Mouse (Mus musculus) MEL (cell line): ENCODE data around the gene Slc2a9. TPM values are rescaled to one million over a fixed set of nuclear protein-coding genes. Genes with fewer than 3 reads are reported as not detected.

Experiments
- DNase-seq: peaks from one replicate; pipeline ENCODE4 v3.0.0; 2011; ENCODE audit warnings: low read depth, low spot score
- H3K27ac ChIP-seq: 2 replicates; pipeline ENCODE4 v1.5.1; 2012; ENCODE audit warnings: low read depth, mild to moderate bottlenecking, control low read depth, low read length, moderate library complexity; ENCODE audit not compliant: control insufficient read depth
- H3K27me3 ChIP-seq, 2 experiments: fragments of 150-350 bp in 1 of 2; sonication (generic) in 1 of 2; 2 replicates each; pipeline ENCODE4 v1.6.1; 2012; ENCODE audit warnings: low read length in 2 of 2, mild to moderate bottlenecking in 2 of 2, improper control_type of control experiment in 1 of 2, moderate library complexity in 1 of 2; ENCODE audit not compliant: insufficient read depth in 2 of 2, control insufficient read depth in 1 of 2
- H3K36me3 ChIP-seq, 2 experiments: 2 replicates each; pipeline ENCODE4 v1.6.1; 2012 to 2014; ENCODE audit warnings: low read length in 2 of 2, improper control_type of control experiment in 1 of 2, inconsistent platforms in 1 of 2, mild to moderate bottlenecking in 1 of 2; ENCODE audit not compliant: insufficient read depth in 2 of 2, control insufficient read depth in 1 of 2
- H3K4me1 ChIP-seq, 2 experiments: fragments of 150-350 bp in 1 of 2; sonication (generic) in 1 of 2; 2 replicates each; pipeline ENCODE4 v1.6.1; 2012; ENCODE audit warnings: low read length in 2 of 2, improper control_type of control experiment in 1 of 2, mild to moderate bottlenecking in 1 of 2; ENCODE audit not compliant: insufficient read depth in 2 of 2, control insufficient read depth in 1 of 2
- H3K4me3 ChIP-seq, 2 experiments: fragments of 150-350 bp in 1 of 2; sonication (generic) in 1 of 2; 2 replicates each; pipeline ENCODE4 v1.5.1; 2012; ENCODE audit warnings: low read depth in 2 of 2, low read length in 2 of 2, mild to moderate bottlenecking in 2 of 2, moderate library complexity in 2 of 2, control low read depth in 1 of 2, improper control_type of control experiment in 1 of 2; ENCODE audit not compliant: control insufficient read depth in 1 of 2, insufficient read depth in 1 of 2
- H3K79me2 ChIP-seq: 2 replicates; pipeline ENCODE4 v1.6.1; 2012; ENCODE audit warnings: mild to moderate bottlenecking, low read length, moderate library complexity; ENCODE audit not compliant: control insufficient read depth, poor library complexity, insufficient read depth
- H3K9ac ChIP-seq: 2 replicates; pipeline ENCODE4 v1.6.1; 2012; ENCODE audit warnings: low read depth, mild to moderate bottlenecking, control low read depth, low read length, moderate library complexity; ENCODE audit not compliant: control insufficient read depth, poor library complexity, severe bottlenecking
- H3K9me3 ChIP-seq: fragments of 150-350 bp; sonication (generic); replicated peaks from 2 replicates; pipeline ENCODE4 v1.6.1; 2012; ENCODE audit warnings: mild to moderate bottlenecking, low read length, improper control_type of control experiment, moderate library complexity; ENCODE audit not compliant: insufficient read depth
- CHD1 ChIP-seq: IDR thresholded peaks from 2 replicates; pipeline ENCODE4 v1.6.1; 2012; ENCODE audit warnings: low read depth, mild to moderate bottlenecking, inconsistent platforms, low read length, improper control_type of control experiment
- CHD2 ChIP-seq: IDR thresholded peaks from 2 replicates; pipeline ENCODE4 v1.6.1; 2011; ENCODE audit warnings: low read length, improper control_type of control experiment
- CTCF ChIP-seq, 3 experiments: IDR thresholded peaks in 2 of 3; conservative IDR thresholded peaks in 1 of 3; 2 replicates each; pipeline ENCODE4 v1.5.1; 2011 to 2012; ENCODE audit warnings: low read length in 3 of 3, low read depth in 2 of 3, mild to moderate bottlenecking in 2 of 3, improper control_type of control experiment in 1 of 3, inconsistent platforms in 1 of 3, mixed read lengths in 1 of 3, moderate library complexity in 1 of 3; ENCODE audit not compliant: control insufficient read depth in 1 of 3, insufficient read depth in 1 of 3, poor library complexity in 1 of 3, severe bottlenecking in 1 of 3
- EP300 ChIP-seq, 2 experiments: IDR thresholded peaks; 2 replicates each; pipeline ENCODE4 v1.6.1; 2011; ENCODE audit warnings: improper control_type of control experiment in 2 of 2, low read length in 2 of 2, low read depth in 1 of 2, mild to moderate bottlenecking in 1 of 2
- ETS1 ChIP-seq: IDR thresholded peaks from 2 replicates; pipeline ENCODE4 v1.6.1; 2012; ENCODE audit warnings: low read depth, mild to moderate bottlenecking, inconsistent platforms, low read length, improper control_type of control experiment, moderate library complexity
- GABPA ChIP-seq: IDR thresholded peaks from 2 replicates; pipeline ENCODE4 v1.6.1; 2012; ENCODE audit warnings: low read depth, mild to moderate bottlenecking, inconsistent platforms, low read length, improper control_type of control experiment, moderate library complexity
- MAZ ChIP-seq: IDR thresholded peaks from 2 replicates; pipeline ENCODE4 v1.6.1; 2012; ENCODE audit warnings: low read depth, mild to moderate bottlenecking, inconsistent platforms, low read length, improper control_type of control experiment
- MEF2A ChIP-seq: IDR thresholded peaks from 2 replicates; pipeline ENCODE4 v1.6.1; 2014; ENCODE audit warnings: low read depth, mild to moderate bottlenecking, inconsistent platforms, low read length, improper control_type of control experiment; ENCODE audit not compliant: poor library complexity, insufficient replicate concordance, severe bottlenecking; ENCODE audit errors: extremely low read depth
- MYC ChIP-seq: IDR thresholded peaks from 2 replicates; pipeline ENCODE4 v1.6.1; 2011; ENCODE audit warnings: low read depth, mild to moderate bottlenecking, low read length, improper control_type of control experiment, moderate library complexity
- NELFE ChIP-seq: IDR thresholded peaks from 2 replicates; pipeline ENCODE4 v1.6.1; 2011; ENCODE audit warnings: low read depth, low read length, improper control_type of control experiment
- POLR2AphosphoS2 ChIP-seq: IDR thresholded peaks from 2 replicates; pipeline ENCODE4 v1.6.1; 2011; ENCODE audit warnings: low read length, improper control_type of control experiment
- POLR2AphosphoS5 ChIP-seq: IDR thresholded peaks from 2 replicates; pipeline ENCODE4 v1.6.1; 2012; ENCODE audit warnings: low read depth, borderline replicate concordance, mild to moderate bottlenecking, inconsistent platforms, low read length, moderate library complexity, mixed read lengths
- RAD21 ChIP-seq: IDR thresholded peaks from 2 replicates; pipeline ENCODE4 v1.6.1; 2011; ENCODE audit warnings: mild to moderate bottlenecking, low read depth, low read length, improper control_type of control experiment
- SMC3 ChIP-seq: IDR thresholded peaks from 2 replicates; pipeline ENCODE4 v1.6.1; 2011; ENCODE audit warnings: low read depth, low read length, improper control_type of control experiment
- TCF12 ChIP-seq: IDR thresholded peaks from 2 replicates; pipeline ENCODE4 v1.6.1; 2014; ENCODE audit warnings: low read depth, mild to moderate bottlenecking, inconsistent platforms, low read length, improper control_type of control experiment, moderate library complexity
- UBTF ChIP-seq: IDR thresholded peaks from 2 replicates; pipeline ENCODE4 v1.6.1; 2012; ENCODE audit warnings: low read depth, mild to moderate bottlenecking, inconsistent platforms, low read length, improper control_type of control experiment, moderate library complexity, borderline replicate concordance; ENCODE audit not compliant: insufficient read depth
- USF1 ChIP-seq: IDR thresholded peaks from 2 replicates; pipeline ENCODE4 v1.6.1; 2014; ENCODE audit warnings: low read depth, mild to moderate bottlenecking, inconsistent platforms, low read length, improper control_type of control experiment, moderate library complexity
- USF2 ChIP-seq, 2 experiments: IDR thresholded peaks; 2 replicates each; pipeline ENCODE4 v1.6.1; 2011 to 2012; ENCODE audit warnings: improper control_type of control experiment in 2 of 2, low read length in 2 of 2, borderline replicate concordance in 1 of 2, inconsistent platforms in 1 of 2, low read depth in 1 of 2, mild to moderate bottlenecking in 1 of 2; ENCODE audit not compliant: insufficient read depth in 1 of 2
- ZC3H11A ChIP-seq: IDR thresholded peaks from 2 replicates; pipeline ENCODE4 v1.6.1; 2012; ENCODE audit warnings: low read depth, mild to moderate bottlenecking, inconsistent platforms, low read length, improper control_type of control experiment
- ZKSCAN1 ChIP-seq: IDR thresholded peaks from 2 replicates; pipeline ENCODE4 v1.6.1; 2012; ENCODE audit warnings: low read depth, mild to moderate bottlenecking, inconsistent platforms, low read length, improper control_type of control experiment, moderate library complexity
- polyA plus RNA-seq, 2 experiments: library from polyadenylated mRNA; stranded (reverse) in 1 of 2; unstranded in 1 of 2; fragments of >175 nt in 1 of 2; fragments of >200 nt in 1 of 2; gene quantifications; 2 replicates each; pipeline versions ENCODE4 v1.2.1 to v1.2.4; 2012; ENCODE audit warnings: low replicate concordance in 2 of 2, low read depth in 1 of 2; ENCODE audit not compliant: insufficient read length in 2 of 2, insufficient read depth in 1 of 2, missing spikeins in 1 of 2
- total RNA-seq: library from RNA; depleted of rRNA; stranded (reverse); fragments of 300-350 nt; gene quantifications from 2 replicates; pipeline ENCODE4 v1.2.3, GENCODE M21; 2012

The Slc2a9 gene
- total and polyA plus RNA-seq, 3 experiments, result 1.1 to 4.2 TPM; not detected in 1

- H3K4me1 ChIP-seq, result no peaks in the 10 kb centered on the region
- no peak for TF ChIP-seq MEF2A
- no peak for TF ChIP-seq CHD1
- no peak for TF ChIP-seq USF2 (IDR thresholded peaks at IDR 0.05; ENCODE audit: borderline replicate concordance in 1 of 2, insufficient read depth in 1 of 2, low read depth in 1 of 2, low read length in 2 of 2)
- no peak for TF ChIP-seq POLR2AphosphoS5
- TF ChIP-seq RAD21, result no peak
- TF ChIP-seq USF1, result no peak
- TF ChIP-seq ZC3H11A, result no peak
- no peak for TF ChIP-seq TCF12
- no peak for TF ChIP-seq CTCF (IDR thresholded peaks at IDR 0.05 in 2 of 3, conservative IDR thresholded peaks at IDR 0.05 in 1 of 3; ENCODE audit: control insufficient read depth in 1 of 3, insufficient read depth in 1 of 3, low read depth in 2 of 3, low read length in 3 of 3, poor library complexity in 1 of 3, severe bottlenecking in 1 of 3)
- TF ChIP-seq GABPA, result no peak
- TF ChIP-seq ZKSCAN1, result no peak
- TF ChIP-seq, all 39 proteins: peak for 0
- Histone ChIP-seq H3K79me2 (no peaks in the 10 kb centered on the region), H3K27ac (no peak overlapping the region), H3K36me3 (no peaks in the 10 kb centered on the region), H3K4me3 (no peak overlapping the region), H3K27me3 (no peaks in the 10 kb centered on the region), H3K9me3 (no peaks in the 10 kb centered on the region), H3K9ac (no peak overlapping the region)
- no peak for DNase-seq
Measured at GRCm38 (mm10) chr5:38418799-38419198, 84.1 kb downstream of the Slc2a9 start.

GRCm38 (mm10) chr5:38403612-38404011, 99.3 kb downstream of the Slc2a9 start:
- no peak for DNase-seq
- no peak for TF ChIP-seq USF1
- TF ChIP-seq MYC, result no peak
- no peak for TF ChIP-seq POLR2AphosphoS2
- TF ChIP-seq SMC3, result no peak
- TF ChIP-seq RAD21, result no peak
- TF ChIP-seq CHD1, result no peak
- TF ChIP-seq GABPA, result no peak
- TF ChIP-seq EP300 (IDR thresholded peaks at IDR 0.05; ENCODE audit: low read depth in 1 of 2, low read length in 2 of 2), result no peak
- TF ChIP-seq CHD2, result no peak
- TF ChIP-seq NELFE, result no peak
- TF ChIP-seq CTCF (IDR thresholded peaks at IDR 0.05 in 2 of 3, conservative IDR thresholded peaks at IDR 0.05 in 1 of 3; ENCODE audit: control insufficient read depth in 1 of 3, insufficient read depth in 1 of 3, low read depth in 2 of 3, low read length in 3 of 3, poor library complexity in 1 of 3, severe bottlenecking in 1 of 3), result no peak
- TF ChIP-seq UBTF, result no peak
- TF ChIP-seq ETS1, result no peak
- no peak for TF ChIP-seq MAZ
- no peaks in the 10 kb centered on the region for H3K9me3 ChIP-seq
- H3K4me3 ChIP-seq, result no peak overlapping the region
- no peaks in the 10 kb centered on the region for H3K4me1 ChIP-seq
- H3K9ac ChIP-seq, result no peak overlapping the region
- H3K79me2 ChIP-seq, result no peaks in the 10 kb centered on the region
- no peaks in the 10 kb centered on the region for H3K27me3 ChIP-seq
- no peaks in the 10 kb centered on the region for H3K36me3 ChIP-seq
- H3K27ac ChIP-seq, result no peak overlapping the region
